ENCODE assay signal across 23 mouse cellular contexts in the genomic region with DNA sequence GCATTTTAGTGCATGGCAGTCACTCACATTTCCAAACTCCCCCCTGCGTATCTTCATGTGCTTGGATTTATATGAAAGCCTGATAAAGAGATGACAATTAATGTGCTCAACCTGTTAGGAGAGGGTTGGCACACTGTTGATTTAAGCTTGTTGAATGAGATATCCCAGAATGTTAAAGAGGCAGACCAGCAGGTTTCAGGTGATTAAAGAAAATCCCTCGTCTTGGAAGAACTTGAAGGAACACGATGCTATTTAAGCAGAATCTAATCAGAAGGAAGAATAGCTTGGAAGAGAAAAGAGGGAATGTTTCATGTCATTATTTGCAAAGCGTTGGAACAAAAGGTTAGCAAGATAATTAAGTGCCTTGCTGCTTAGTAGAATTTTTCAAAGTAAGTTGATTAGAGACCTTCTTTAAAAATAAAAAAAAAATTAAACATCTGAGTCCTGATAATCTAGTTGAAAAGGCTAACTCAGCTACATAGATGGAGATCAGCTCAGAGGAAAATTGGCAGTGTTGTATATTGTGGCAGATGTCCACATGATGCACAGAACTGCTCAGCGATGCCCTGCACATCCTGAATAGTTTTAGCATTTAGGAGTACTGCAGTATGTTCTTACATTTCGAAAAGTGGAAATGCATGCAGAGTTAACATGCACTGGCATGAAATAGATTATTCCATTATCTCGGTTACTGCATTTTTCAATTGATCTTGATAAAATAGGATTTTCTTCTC.
A peak's percentile ranks its signal among the peaks of the same experiment; 100 is the strongest.
DNase-seq lines count a peak whose midpoint lies in the region; ATAC-seq and TF ChIP-seq lines count a peak whose summit lies in the region.
"Had no signal": no experiment of that assay in that cellular context is flagged by ENCODE, and none has a peak within 500 bp of the region (broad histone marks: within the 10 kb centered on the region; RNA-seq: fewer than 3 reads in every experiment).

No protein-coding gene starts in this region.

- H3K4me2 ChIP-seq in hindbrain, postnatal 0 days (ENCODE audit: low read depth, low read length): no peak overlapping the region
- no peak overlapping the region for H3K4me2 ChIP-seq in hindbrain, embryonic 13.5 days
- H3K4me2 ChIP-seq in forebrain, embryonic 14.5 days (ENCODE audit: low read length): no peak overlapping the region
- H3K4me2 ChIP-seq: embryonic facial prominence, embryonic 15.5 days; heart, embryonic 15.5 days; hindbrain, embryonic 14.5 days; intestine, embryonic 15.5 days; liver, embryonic 13.5 days; neural tube, embryonic 15.5 days had no signal

- H3K36me3 ChIP-seq in hindbrain, postnatal 0 days (ENCODE audit: insufficient read depth, low read length): no peaks in the 10 kb centered on the region
- H3K36me3 ChIP-seq in hindbrain, embryonic 13.5 days: no peaks in the 10 kb centered on the region
- no peaks in the 10 kb centered on the region for H3K36me3 ChIP-seq in forebrain, embryonic 14.5 days (ENCODE audit: control insufficient read depth, insufficient read depth, low read length)
- H3K36me3 ChIP-seq: embryonic facial prominence, embryonic 15.5 days; heart, embryonic 15.5 days; intestine, embryonic 15.5 days; liver, embryonic 13.5 days; neural tube, embryonic 15.5 days had no signal

- DNase-seq in hindbrain, postnatal 0 days (ENCODE audit: low spot score): peak; percentile 14
- peak; percentile 75 for DNase-seq in brain, adult 2 months (ENCODE audit: low read depth, low spot score)
- DNase-seq in brain, embryonic 14.5 days (ENCODE audit: low read depth): peak; percentile 75
- DNase-seq in forebrain, embryonic 14.5 days (ENCODE audit: low spot score): peak; percentile 64
- DNase-seq in urinary bladder, adult 2 months (ENCODE audit: low spot score): no peak
- DNase-seq: adrenal gland, adult 8-10 months; heart, postnatal 36 days; kidney, adult 8-10 months; kidney, postnatal 14 days; liver, embryonic 13.5 days; lung, adult 2 months; lung, postnatal 14 days; right cerebral cortex, adult 18-20 months; right cerebral cortex, postnatal 4 days; thymus, postnatal 14 days had no signal

- 63% methylated on average over 7 of the region's 7 CpGs for WGBS in hindbrain, postnatal 0 days
- 72% methylated on average over 7 of the region's 7 CpGs for WGBS in hindbrain, embryonic 13.5 days
- 22% methylated on average over 7 of the region's 7 CpGs for WGBS in forebrain, embryonic 14.5 days

- H3K27ac ChIP-seq in hindbrain, postnatal 0 days: no peak overlapping the region
- no peak overlapping the region for H3K27ac ChIP-seq in hindbrain, embryonic 13.5 days
- H3K27ac ChIP-seq in forebrain, embryonic 14.5 days (ENCODE audit: low read depth, low read length): no peak overlapping the region
- H3K27ac ChIP-seq: embryonic facial prominence, embryonic 15.5 days; heart, embryonic 15.5 days; hindbrain, embryonic 14.5 days; intestine, embryonic 15.5 days; liver, embryonic 13.5 days; neural tube, embryonic 15.5 days had no signal

- no peaks in the 10 kb centered on the region for H3K27me3 ChIP-seq in hindbrain, postnatal 0 days (ENCODE audit: insufficient read depth, low read length)
- no peaks in the 10 kb centered on the region for H3K27me3 ChIP-seq in hindbrain, embryonic 13.5 days
- H3K27me3 ChIP-seq in forebrain, embryonic 14.5 days (replicated peaks; ENCODE audit: control insufficient read depth, insufficient read depth, low read length): no peaks in the 10 kb centered on the region
- H3K27me3 ChIP-seq: embryonic facial prominence, embryonic 15.5 days; heart, embryonic 15.5 days; intestine, embryonic 15.5 days; liver, embryonic 13.5 days; neural tube, embryonic 15.5 days had no signal

- H3K4me3 ChIP-seq in hindbrain, postnatal 0 days (ENCODE audit: low read length): no peak overlapping the region
- no peak overlapping the region for H3K4me3 ChIP-seq in hindbrain, embryonic 13.5 days
- no peak overlapping the region for H3K4me3 ChIP-seq in forebrain, embryonic 14.5 days (ENCODE audit: low read depth, low read length)
- H3K4me3 ChIP-seq: embryonic facial prominence, embryonic 15.5 days; heart, embryonic 15.5 days; intestine, embryonic 15.5 days; liver, embryonic 13.5 days; neural tube, embryonic 15.5 days had no signal

- no peaks in the 10 kb centered on the region for H3K4me1 ChIP-seq in hindbrain, postnatal 0 days (ENCODE audit: insufficient read depth, low read length)
- no peaks in the 10 kb centered on the region for H3K4me1 ChIP-seq in hindbrain, embryonic 13.5 days (replicated peaks)
- peaks cover 3% of the 10 kb centered on the region; the same call in 1 of the 2 replicates for H3K4me1 ChIP-seq in forebrain, embryonic 14.5 days (ENCODE audit: control insufficient read depth, insufficient read depth, low read length)
- H3K4me1 ChIP-seq: embryonic facial prominence, embryonic 15.5 days; heart, embryonic 15.5 days; intestine, embryonic 15.5 days; liver, embryonic 13.5 days; neural tube, embryonic 15.5 days had no signal

- no peak overlapping the region for H3K9ac ChIP-seq in hindbrain, postnatal 0 days (replicated peaks; ENCODE audit: low read length)
- no peak overlapping the region for H3K9ac ChIP-seq in hindbrain, embryonic 13.5 days
- no peak overlapping the region for H3K9ac ChIP-seq in forebrain, embryonic 14.5 days (ENCODE audit: low read length)
- H3K9ac ChIP-seq: embryonic facial prominence, embryonic 15.5 days; heart, embryonic 15.5 days; hindbrain, embryonic 14.5 days; intestine, embryonic 15.5 days; liver, embryonic 13.5 days; neural tube, embryonic 15.5 days had no signal

- ATAC-seq in hindbrain, postnatal 0 days: no peak
- no peak for ATAC-seq in hindbrain, embryonic 13.5 days (ENCODE audit: low FRiP score)
- peak; percentile 75 for ATAC-seq in forebrain, embryonic 14.5 days
- ATAC-seq in inflammation-experienced regulatory T-cells, adult 6 months: no peak
- ATAC-seq: activated CD4-positive, CD25-positive, alpha-beta regulatory T cell, adult 4 months; intestine, embryonic 15.5 days had no signal

- TF ChIP-seq POLR2A in brain, embryonic 14.5 days (IDR thresholded peaks at IDR 0.05; ENCODE audit: borderline replicate concordance, extremely low read depth, insufficient read depth, insufficient read length, poor library complexity, severe bottlenecking): no peak

- no peaks in the 10 kb centered on the region for H3K9me3 ChIP-seq in hindbrain, postnatal 0 days (ENCODE audit: low read length)
- H3K9me3 ChIP-seq in hindbrain, embryonic 13.5 days: no peaks in the 10 kb centered on the region
- H3K9me3 ChIP-seq in forebrain, embryonic 14.5 days (replicated peaks; ENCODE audit: control insufficient read depth, low read length): no peaks in the 10 kb centered on the region
- H3K9me3 ChIP-seq: embryonic facial prominence, embryonic 15.5 days; heart, embryonic 15.5 days; intestine, embryonic 15.5 days; liver, embryonic 13.5 days; neural tube, embryonic 15.5 days had no signal

- TF ChIP-seq CTCF in hindbrain, postnatal 0 days (IDR thresholded peaks at IDR 0.05; ENCODE audit: low read depth): no peak
- no peak for TF ChIP-seq CTCF in brain, embryonic 14.5 days (IDR thresholded peaks at IDR 0.05; ENCODE audit: borderline replicate concordance, extremely low read depth, insufficient read depth, insufficient read length)
